Mouse (Mus musculus) C2C12 (cell line): ENCODE measurements around the gene Gm1123.

Experiments used
- CTCF ChIP-seq: IDR thresholded peaks from one replicate; pipeline ENCODE4 v1.5.1; 2011; ENCODE audit not compliant: control insufficient read depth, insufficient read depth, insufficient read length
- MYOD1 ChIP-seq: IDR thresholded peaks from one replicate; pipeline ENCODE4 v1.6.1; 2011; ENCODE audit warnings: low read depth; ENCODE audit not compliant: control insufficient read depth, insufficient read length

GRCm38 (mm10) chr9:98976081-98976480 lies 59.4 kb downstream of the Gm1123 start:
- no peak for TF ChIP-seq CTCF
- no peak for TF ChIP-seq MYOD1
